Mouse (Mus musculus): ENCODE results near the gene Mpzl2. TPM values are rescaled to one million over a fixed set of nuclear protein-coding genes. Genes with fewer than 3 reads are reported as not detected.
A peak's percentile ranks its signal among the peaks of the same experiment; 100 is the strongest.
"Not testable (repeated sequence)": the region's sequence is repeated elsewhere in the genome, so short reads cannot be mapped to it uniquely, and the experiment has no call there.

The Mpzl2 gene
- total and polyA plus RNA-seq, 3 experiments, result 0.08 to 0.39 TPM; not detected in 1

DNA sequence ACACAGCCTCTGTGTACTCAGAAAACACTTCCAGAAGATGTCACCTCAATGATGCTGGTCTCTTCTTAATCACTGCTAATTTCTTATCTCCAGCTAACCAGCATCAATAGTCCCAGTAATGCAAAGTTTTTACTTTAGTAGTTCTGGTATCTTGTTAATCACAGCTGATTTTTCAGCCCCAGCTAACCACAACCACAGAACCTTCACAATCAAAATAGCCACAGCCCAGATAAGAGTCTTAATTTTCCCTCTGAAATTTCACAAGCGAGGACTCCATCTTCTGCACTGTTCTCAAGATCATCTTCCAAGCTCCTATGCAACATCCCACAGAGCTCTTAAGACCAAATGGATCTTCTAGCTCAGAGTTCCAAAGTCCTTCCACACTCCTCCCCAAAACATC, 1.8 kb upstream of the Mpzl2 start:
- Histone ChIP-seq H3K36me3 (ENCODE audit: control insufficient read depth in 1 of 2, insufficient read depth in 2 of 2, low read length in 2 of 2) (peaks cover 0 to 17% of the 10 kb centered on the region in 2 experiments; a peak in 2 of 4 replicates), H3K27me3 (ENCODE audit: control insufficient read depth in 1 of 2, insufficient read depth in 2 of 2, low read length in 2 of 2) (peaks cover 7 to 17% of the 10 kb centered on the region in 2 experiments), H3K4me1 (ENCODE audit: control insufficient read depth in 1 of 2, insufficient read depth in 2 of 2, low read length in 2 of 2) (peaks cover 2 to 23% of the 10 kb centered on the region in 2 experiments)
- H3K27ac ChIP-seq (ENCODE audit: control insufficient read depth, low read depth, low read length); H3K4me3 ChIP-seq (ENCODE audit: control insufficient read depth in 1 of 2, insufficient read depth in 1 of 2, low read depth in 2 of 2, low read length in 2 of 2); H3K79me2 ChIP-seq (ENCODE audit: control insufficient read depth, insufficient read depth, low read length, poor library complexity); H3K9ac ChIP-seq (ENCODE audit: control insufficient read depth, low read depth, low read length, poor library complexity, severe bottlenecking); DNase-seq (ENCODE audit: low read depth, low spot score); H3K9me3 ChIP-seq (replicated peaks; ENCODE audit: insufficient read depth, low read length): not testable (repeated sequence)
- TF ChIP-seq RCOR1 (IDR thresholded peaks at IDR 0.05; ENCODE audit: low read depth, low read length) (peak; percentile 94), GATA1 (IDR thresholded peaks at IDR 0.05; ENCODE audit: low read depth, low read length) (peak; percentile 49), EP300 (IDR thresholded peaks at IDR 0.05; ENCODE audit: low read depth in 1 of 2, low read length in 2 of 2) (peak in 1 of 2 experiments; percentile 15; a peak in 1 of 4 replicates), TCF12 (IDR thresholded peaks at IDR 0.05; ENCODE audit: low read depth, low read length) (peak; percentile 24; the same call in 1 of the 2 replicates), ETS1 (IDR thresholded peaks at IDR 0.05; ENCODE audit: low read depth, low read length) (peak; percentile 22; the same call in 1 of the 2 replicates)

DNA sequence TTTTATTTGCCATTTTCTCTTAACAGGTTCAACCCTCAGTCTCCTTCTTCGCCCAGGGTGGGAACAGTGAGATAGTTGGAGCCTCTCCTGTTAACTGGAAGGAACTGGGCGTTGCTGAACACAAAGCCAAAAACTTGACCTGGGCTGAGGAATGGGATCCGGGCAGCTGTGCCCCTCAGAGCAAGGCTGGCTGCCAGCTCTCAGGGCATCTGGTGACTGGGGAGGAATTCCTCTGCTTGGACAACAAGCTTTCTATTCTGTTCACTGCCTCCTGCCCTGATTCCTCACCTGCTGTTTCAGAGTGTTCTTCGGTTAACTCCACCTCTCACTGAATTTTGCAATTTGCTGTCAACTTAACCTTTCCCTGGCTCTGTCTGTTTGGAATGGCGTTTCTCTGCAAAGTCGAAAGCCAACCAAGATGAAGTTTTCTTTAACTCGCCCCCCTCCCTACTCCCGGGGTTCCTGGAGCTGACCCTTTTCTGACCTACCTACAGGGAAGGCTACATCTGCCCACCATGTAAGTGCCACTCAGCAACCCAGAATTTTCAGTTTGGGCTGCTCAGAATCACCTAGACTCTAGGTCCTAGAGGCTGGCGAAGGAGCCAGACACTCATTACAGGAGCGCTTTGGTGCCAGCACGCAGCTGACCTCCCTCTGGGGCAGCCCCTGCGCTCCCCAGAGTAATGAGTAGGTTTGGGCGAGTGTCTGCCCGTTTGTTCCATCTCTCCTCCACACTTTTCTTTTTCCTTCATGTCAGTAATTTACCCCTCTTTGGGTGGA, 657 bp downstream of the Mpzl2 start:
- Histone ChIP-seq H3K4me1 (ENCODE audit: control insufficient read depth in 1 of 2, insufficient read depth in 2 of 2, low read length in 2 of 2) (peaks cover 2 to 23% of the 10 kb centered on the region in 2 experiments), H3K79me2 (ENCODE audit: control insufficient read depth, insufficient read depth, low read length, poor library complexity) (no peaks in the 10 kb centered on the region), H3K9ac (ENCODE audit: control insufficient read depth, low read depth, low read length, poor library complexity, severe bottlenecking) (peak overlapping the region; percentile 64), H3K36me3 (ENCODE audit: control insufficient read depth in 1 of 2, insufficient read depth in 2 of 2, low read length in 2 of 2) (peaks cover 0 to 17% of the 10 kb centered on the region in 2 experiments; a peak in 2 of 4 replicates), H3K27ac (ENCODE audit: control insufficient read depth, low read depth, low read length) (peak overlapping the region; percentile 72), H3K27me3 (ENCODE audit: control insufficient read depth in 1 of 2, insufficient read depth in 2 of 2, low read length in 2 of 2) (peaks cover 5 to 14% of the 10 kb centered on the region in 2 experiments; a peak in 3 of 4 replicates), H3K4me3 (ENCODE audit: control insufficient read depth in 1 of 2, insufficient read depth in 1 of 2, low read depth in 2 of 2, low read length in 2 of 2) (peak overlapping the region; percentile 40 to 53), H3K9me3 (replicated peaks; ENCODE audit: insufficient read depth, low read length) (no peaks in the 10 kb centered on the region)
- peak; percentile 20 for DNase-seq (ENCODE audit: low read depth, low spot score)
- no peak for TF ChIP-seq ELF1 (IDR thresholded peaks at IDR 0.05; ENCODE audit: low read depth, low read length)
- TF ChIP-seq SIN3A (IDR thresholded peaks at IDR 0.05; ENCODE audit: low read length), result no peak
- TF ChIP-seq MEF2A (IDR thresholded peaks at IDR 0.05; ENCODE audit: extremely low read depth, insufficient replicate concordance, low read depth, low read length, poor library complexity, severe bottlenecking), result no peak
- TF ChIP-seq MYB (IDR thresholded peaks at IDR 0.05; ENCODE audit: low read depth, low read length), result no peak
- TF ChIP-seq KAT2A (conservative IDR thresholded peaks at IDR 0.05; ENCODE audit: low read depth, low read length), result no peak
- no peak for TF ChIP-seq CTCF (IDR thresholded peaks at IDR 0.05 in 2 of 3, conservative IDR thresholded peaks at IDR 0.05 in 1 of 3; ENCODE audit: control insufficient read depth in 1 of 3, insufficient read depth in 1 of 3, low read depth in 2 of 3, low read length in 3 of 3, poor library complexity in 1 of 3, severe bottlenecking in 1 of 3)
- no peak for TF ChIP-seq UBTF (IDR thresholded peaks at IDR 0.05; ENCODE audit: borderline replicate concordance, insufficient read depth, low read depth, low read length)
- no peak for TF ChIP-seq CHD1 (IDR thresholded peaks at IDR 0.05; ENCODE audit: low read depth, low read length)
- no peak for TF ChIP-seq SMC3 (IDR thresholded peaks at IDR 0.05; ENCODE audit: low read depth, low read length)
- no peak for TF ChIP-seq BHLHE40 (IDR thresholded peaks at IDR 0.05; ENCODE audit: borderline replicate concordance, low read depth, low read length)
- TF ChIP-seq NELFE (IDR thresholded peaks at IDR 0.05; ENCODE audit: low read depth, low read length), result no peak
- TF ChIP-seq USF1 (IDR thresholded peaks at IDR 0.05; ENCODE audit: low read depth, low read length), result no peak
- no peak for TF ChIP-seq ETS1 (IDR thresholded peaks at IDR 0.05; ENCODE audit: low read depth, low read length)
- no peak for TF ChIP-seq GABPA (IDR thresholded peaks at IDR 0.05; ENCODE audit: low read depth, low read length)
- no peak for TF ChIP-seq CHD2 (IDR thresholded peaks at IDR 0.05; ENCODE audit: low read length)
- no peak for TF ChIP-seq TAL1 (IDR thresholded peaks at IDR 0.05; ENCODE audit: low read length)
- TF ChIP-seq MXI1 (IDR thresholded peaks at IDR 0.05; ENCODE audit: low read depth, low read length), result no peak
- TF ChIP-seq POLR2AphosphoS5 (IDR thresholded peaks at IDR 0.05; ENCODE audit: borderline replicate concordance, low read depth, low read length), result no peak
